Mouse (Mus musculus) gastrocnemius, postnatal 36 days (tissue): Measurements from ENCODE around the gene Tdrd6. TPM values are rescaled to one million over a fixed set of nuclear protein-coding genes. Genes with fewer than 3 reads are reported as not detected.

Experiments used
- DNase-seq, 2 experiments: peaks; one replicate each; pipeline ENCODE4 v3.0.0; 2022
- intact Hi-C: fragments of 180-260 bp; cut with DNase I; formaldehyde crosslinking; loops from one replicate; pipeline ENCODE4 v1.15.1; 2025
- total RNA-seq, 2 experiments: library from RNA; stranded (reverse); gene quantifications; 2 replicates each; pipeline ENCODE4 v1.2.3; 2021

The Tdrd6 gene
- total RNA-seq, 2 experiments from 2014 or later, result not detected

- intact Hi-C loops, result no loop called here
- DNase-seq, result no peak
Measured at GRCm38 (mm10) chr17:43619156-43619555, 10.9 kb downstream of the Tdrd6 start.

- intact Hi-C loops, result no loop called here
- DNase-seq, result no peak
Measured at GRCm38 (mm10) chr17:43612221-43612620, 17.9 kb downstream of the Tdrd6 start.

- intact Hi-C loops, result no loop called here
Measured at GRCm38 (mm10) chr17:43611586-43611985, 18.5 kb downstream of the Tdrd6 start.

GRCm38 (mm10) chr17:43606704-43607103, 23.4 kb downstream of the Tdrd6 start:
- intact Hi-C loops, result loop anchor here (1.0 to 10.0 kb wide), 2 partner anchors 88 to 342 kb away; no protein-coding TSS in a partner anchor
- DNase-seq, result peak; percentile 48 to 78

More at GRCm38 (mm10) chr17:43611586-43611985, 18.5 kb downstream of the Tdrd6 start:
- peak in 1 of 2 experiments; percentile 21 for DNase-seq

GRCm38 (mm10) chr17:43598706-43599105, 31.4 kb downstream of the Tdrd6 start:
- intact Hi-C loops, result no loop called here
- no peak for DNase-seq

- intact Hi-C loops, result no loop called here
Measured at GRCm38 (mm10) chr17:43597742-43598141, 32.4 kb downstream of the Tdrd6 start.

GRCm38 (mm10) chr17:43592296-43593291, 37.5 kb downstream of the Tdrd6 start:
- no peak for DNase-seq

More at GRCm38 (mm10) chr17:43597742-43598141, 32.4 kb downstream of the Tdrd6 start:
- no peak for DNase-seq

GRCm38 (mm10) chr17:43590531-43590930, 39.6 kb downstream of the Tdrd6 start:
- DNase-seq, result no peak
- intact Hi-C loops, result no loop called here

More at GRCm38 (mm10) chr17:43592296-43593291, 37.5 kb downstream of the Tdrd6 start:
- intact Hi-C loops, result no loop called here

- no peak for DNase-seq
- intact Hi-C loops, result no loop called here
Measured at GRCm38 (mm10) chr17:43589750-43590149, 40.3 kb downstream of the Tdrd6 start.

GRCm38 (mm10) chr17:43587278-43587677, 42.8 kb downstream of the Tdrd6 start:
- intact Hi-C loops, result no loop called here
- DNase-seq, result no peak

- intact Hi-C loops, result no loop called here
- DNase-seq, result no peak
Measured at GRCm38 (mm10) chr17:43584771-43585170, 45.3 kb downstream of the Tdrd6 start.

- DNase-seq, result peak; percentile 13 to 34
- intact Hi-C loops, result no loop called here
Measured at GRCm38 (mm10) chr17:43581012-43581467, 49.1 kb downstream of the Tdrd6 start.

GRCm38 (mm10) chr17:43580456-43580855, 49.6 kb downstream of the Tdrd6 start:
- intact Hi-C loops, result no loop called here
- DNase-seq, result no peak

GRCm38 (mm10) chr17:43573624-43574073, 56.5 kb downstream of the Tdrd6 start:
- intact Hi-C loops, result no loop called here
- no peak for DNase-seq

GRCm38 (mm10) chr17:43569287-43569686, 60.8 kb downstream of the Tdrd6 start:
- intact Hi-C loops, result no loop called here
- DNase-seq, result no peak

GRCm38 (mm10) chr17:43567992-43568888, 61.9 kb downstream of the Tdrd6 start, which contains the start of gene Pla2g7:
Gene Pla2g7 (plus strand): TSS chr17:43568098.
- intact Hi-C loops, result no loop called here
- peak in 1 of 2 experiments; percentile 29 for DNase-seq

GRCm38 (mm10) chr17:43567593-43567991, 62.5 kb downstream of the Tdrd6 start:
- no peak for DNase-seq
- intact Hi-C loops, result no loop called here
